Mouse (Mus musculus) myocyte (in vitro differentiated cells): Measurements from ENCODE around the gene Myo6.

Source experiments
- CEBPB ChIP-seq: IDR thresholded peaks from 2 replicates; pipeline ENCODE4 v1.6.1; 2011; ENCODE audit warnings: mild to moderate bottlenecking, moderate library complexity; ENCODE audit not compliant: poor library complexity, insufficient read depth, severe bottlenecking
- E2F4 ChIP-seq: IDR thresholded peaks from one replicate; pipeline ENCODE4 v1.6.1; 2011; ENCODE audit warnings: mild to moderate bottlenecking, control low read depth, moderate library complexity; ENCODE audit not compliant: insufficient read depth
- MAX ChIP-seq: IDR thresholded peaks from one replicate; pipeline ENCODE4 v1.6.1; 2011; ENCODE audit warnings: low read depth, mild to moderate bottlenecking, control low read depth
- MYOD1 ChIP-seq, 3 experiments: IDR thresholded peaks; one replicate each; pipeline ENCODE4 v1.6.1; 2011; ENCODE audit warnings: control low read depth in 2 of 3, low read depth in 2 of 3, mild to moderate bottlenecking in 2 of 3, moderate library complexity in 1 of 3; ENCODE audit not compliant: insufficient read length in 2 of 3, control insufficient read depth in 1 of 3
- POLR2A ChIP-seq: IDR thresholded peaks from one replicate; pipeline ENCODE4 v1.6.1; 2011; ENCODE audit warnings: low read depth, mild to moderate bottlenecking, control low read depth, moderate library complexity; ENCODE audit not compliant: insufficient read length
- POLR2AphosphoS2 ChIP-seq: IDR thresholded peaks from one replicate; pipeline ENCODE4 v1.6.1; 2011; ENCODE audit warnings: low read depth, control low read depth; ENCODE audit not compliant: insufficient read length
- TCF12 ChIP-seq: IDR thresholded peaks from one replicate; pipeline ENCODE4 v1.6.1; 2011; ENCODE audit warnings: mild to moderate bottlenecking, control low read depth; ENCODE audit not compliant: poor library complexity, insufficient read depth, severe bottlenecking
- TCF3 ChIP-seq: IDR thresholded peaks from one replicate; pipeline ENCODE4 v1.6.1; 2011; ENCODE audit warnings: low read depth, control low read depth; ENCODE audit not compliant: insufficient read length
- USF1 ChIP-seq: IDR thresholded peaks from one replicate; pipeline ENCODE4 v1.6.1; 2011; ENCODE audit warnings: low read depth, mild to moderate bottlenecking, control low read depth, moderate library complexity

GRCm38 (mm10) chr9:80184138-80184537, 19.3 kb downstream of the Myo6 start:
- TF ChIP-seq CEBPB: no peak
- no peak for TF ChIP-seq POLR2A
- no peak for TF ChIP-seq E2F4
- TF ChIP-seq TCF12: no peak
- no peak for TF ChIP-seq MAX
- no peak for TF ChIP-seq POLR2AphosphoS2
- no peak for TF ChIP-seq MYOD1 (IDR thresholded peaks at IDR 0.05; ENCODE audit: control insufficient read depth in 1 of 3, insufficient read length in 2 of 3, low read depth in 2 of 3)
- no peak for TF ChIP-seq TCF3
- TF ChIP-seq USF1: no peak
